ENCODE assay signal across 25 mouse cellular contexts in genomic region chr7:51962219-51962952, GRCm38 (mm10). TPM values are rescaled to one million over a fixed set of nuclear protein-coding genes. Genes with fewer than 3 reads are reported as not detected.
DNase-seq lines count a peak whose midpoint lies in the region; ATAC-seq lines count a peak whose summit lies in the region.
"Had no signal": no experiment of that assay in that cellular context is flagged by ENCODE, and none has a peak within 500 bp of the region (broad histone marks: within the 10 kb centered on the region; RNA-seq: fewer than 3 reads in every experiment).

No protein-coding gene starts in this region.

- H3K9ac ChIP-seq in hindbrain, embryonic 12.5 days: no peak overlapping the region
- H3K9ac ChIP-seq in forebrain, embryonic 15.5 days (replicated peaks): no peak overlapping the region
- no peak overlapping the region for H3K9ac ChIP-seq in midbrain, embryonic 13.5 days (replicated peaks)
- no peak overlapping the region for H3K9ac ChIP-seq in neural tube, embryonic 15.5 days (replicated peaks)
- H3K9ac ChIP-seq: embryonic facial prominence, embryonic 13.5 days; heart, embryonic 13.5 days had no signal

- H3K4me1 ChIP-seq in hindbrain, embryonic 12.5 days: peaks cover 15% of the 10 kb centered on the region
- H3K4me1 ChIP-seq in hindbrain, embryonic 10.5 days (replicated peaks): peaks cover 8% of the 10 kb centered on the region; the same call in 1 of the 2 replicates
- H3K4me1 ChIP-seq in forebrain, embryonic 15.5 days: peaks cover 10% of the 10 kb centered on the region
- H3K4me1 ChIP-seq in midbrain, embryonic 13.5 days (replicated peaks): peaks cover 32% of the 10 kb centered on the region
- H3K4me1 ChIP-seq in neural tube, embryonic 15.5 days: peaks cover 14% of the 10 kb centered on the region
- H3K4me1 ChIP-seq: heart, embryonic 13.5 days had no signal

- ATAC-seq in hindbrain, embryonic 12.5 days (ENCODE audit: low FRiP score): peak; percentile 57
- ATAC-seq in forebrain, embryonic 15.5 days (replicated peaks): peak; percentile 67
- peak; percentile 52 for ATAC-seq in midbrain, embryonic 13.5 days
- ATAC-seq in neural tube, embryonic 15.5 days (ENCODE audit: low FRiP score): peak; percentile 65

- H3K27me3 ChIP-seq in hindbrain, embryonic 12.5 days: no peaks in the 10 kb centered on the region
- no peaks in the 10 kb centered on the region for H3K27me3 ChIP-seq in hindbrain, embryonic 10.5 days (ENCODE audit: insufficient read depth, poor library complexity, severe bottlenecking)
- no peaks in the 10 kb centered on the region for H3K27me3 ChIP-seq in forebrain, embryonic 15.5 days
- H3K27me3 ChIP-seq in midbrain, embryonic 13.5 days: no peaks in the 10 kb centered on the region
- H3K27me3 ChIP-seq in neural tube, embryonic 15.5 days (replicated peaks): no peaks in the 10 kb centered on the region
- H3K27me3 ChIP-seq: CH12.LX; embryonic facial prominence, embryonic 13.5 days; heart, embryonic 13.5 days had no signal

- H3K27ac ChIP-seq in hindbrain, embryonic 12.5 days: peak overlapping the region; percentile 68; the same call in 1 of the 2 replicates
- H3K27ac ChIP-seq in hindbrain, embryonic 10.5 days: no peak overlapping the region
- no peak overlapping the region for H3K27ac ChIP-seq in forebrain, embryonic 15.5 days (replicated peaks)
- H3K27ac ChIP-seq in midbrain, embryonic 13.5 days: peak overlapping the region; percentile 79
- H3K27ac ChIP-seq in neural tube, embryonic 15.5 days (replicated peaks): 0 out of 2 replicates have a peak overlapping the region, but pooled peaks have one; percentile 15
- H3K27ac ChIP-seq: embryonic facial prominence, embryonic 13.5 days; heart, embryonic 13.5 days had no signal

- DNase-seq in hindbrain, embryonic 10.5 days (ENCODE audit: low spot score): no peak
- no peak for DNase-seq in retina, postnatal 1 day
- DNase-seq in thymus, postnatal 0 days (ENCODE audit: low spot score): no peak
- DNase-seq: adrenal gland, postnatal 36 days; cerebellum, adult 9-10 months; gastrocnemius, postnatal 14 days; heart, adult 18-20 months; kidney, adult 8-10 months; kidney, postnatal 14 days; left cerebral cortex, postnatal 4 days; liver; lung, postnatal 10 days; right cerebral cortex, adult 18-20 months; thymus, postnatal 36 days had no signal

- no peak overlapping the region for H3K4me3 ChIP-seq in hindbrain, embryonic 12.5 days
- no peak overlapping the region for H3K4me3 ChIP-seq in hindbrain, embryonic 10.5 days
- no peak overlapping the region for H3K4me3 ChIP-seq in forebrain, embryonic 15.5 days
- no peak overlapping the region for H3K4me3 ChIP-seq in midbrain, embryonic 13.5 days (replicated peaks)
- no peak overlapping the region for H3K4me3 ChIP-seq in neural tube, embryonic 15.5 days (replicated peaks)
- H3K4me3 ChIP-seq: embryonic facial prominence, embryonic 13.5 days; heart, embryonic 13.5 days had no signal

- no peak overlapping the region for H3K4me2 ChIP-seq in hindbrain, embryonic 12.5 days (replicated peaks)
- no peak overlapping the region for H3K4me2 ChIP-seq in forebrain, embryonic 15.5 days (replicated peaks)
- no peak overlapping the region for H3K4me2 ChIP-seq in midbrain, embryonic 13.5 days (replicated peaks)
- no peak overlapping the region for H3K4me2 ChIP-seq in neural tube, embryonic 15.5 days
- H3K4me2 ChIP-seq: embryonic facial prominence, embryonic 13.5 days; heart, embryonic 13.5 days had no signal

- H3K9me3 ChIP-seq in hindbrain, embryonic 12.5 days (replicated peaks): no peaks in the 10 kb centered on the region
- H3K9me3 ChIP-seq in hindbrain, embryonic 10.5 days: no peaks in the 10 kb centered on the region
- H3K9me3 ChIP-seq in forebrain, embryonic 15.5 days: no peaks in the 10 kb centered on the region
- no peaks in the 10 kb centered on the region for H3K9me3 ChIP-seq in midbrain, embryonic 13.5 days
- no peaks in the 10 kb centered on the region for H3K9me3 ChIP-seq in neural tube, embryonic 15.5 days (replicated peaks)
- H3K9me3 ChIP-seq: embryonic facial prominence, embryonic 13.5 days; heart, embryonic 13.5 days had no signal

- no peaks in the 10 kb centered on the region for H3K36me3 ChIP-seq in hindbrain, embryonic 12.5 days
- H3K36me3 ChIP-seq in hindbrain, embryonic 10.5 days: no peaks in the 10 kb centered on the region
- no peaks in the 10 kb centered on the region for H3K36me3 ChIP-seq in forebrain, embryonic 15.5 days
- no peaks in the 10 kb centered on the region for H3K36me3 ChIP-seq in midbrain, embryonic 13.5 days
- no peaks in the 10 kb centered on the region for H3K36me3 ChIP-seq in neural tube, embryonic 15.5 days
- H3K36me3 ChIP-seq: embryonic facial prominence, embryonic 13.5 days; heart, embryonic 13.5 days had no signal

- 60% methylated on average over 10 of the region's 10 CpGs for WGBS in hindbrain, embryonic 12.5 days
- 71% methylated on average over 10 of the region's 10 CpGs for WGBS in hindbrain, embryonic 10.5 days
- 33% methylated on average over 10 of the region's 10 CpGs for WGBS in forebrain, embryonic 15.5 days
- WGBS in midbrain, embryonic 13.5 days: 41% methylated on average over 10 of the region's 10 CpGs
- 30% methylated on average over 10 of the region's 10 CpGs for WGBS in neural tube, embryonic 15.5 days

RNA-seq across cellular contexts. Expression of gene Svip, which starts 43.4 kb away (rescaled TPM):
- polyA plus RNA-seq in hindbrain, embryonic 12.5 days (2016; fragmentation: Nextera tagmentation; extraction: Ambion mirVana): 17.2 and 17.9 TPM in 2 replicates
- polyA plus RNA-seq in hindbrain, embryonic 10.5 days (2016; fragmentation: Nextera tagmentation; extraction: Ambion mirVana): 12.0 and 12.3 TPM in 2 replicates
- 22.5 and 23.4 TPM in 2 replicates for polyA plus RNA-seq in forebrain, embryonic 15.5 days (2015; fragmentation: Nextera tagmentation; extraction: Ambion mirVana)
- polyA plus RNA-seq in midbrain, embryonic 13.5 days (2015; fragmentation: Nextera tagmentation; extraction: Ambion mirVana): 17.1 and 17.5 TPM in 2 replicates
- polyA plus RNA-seq in neural tube, embryonic 15.5 days (2015; fragmentation: Nextera tagmentation; extraction: Ambion mirVana): 18.7 and 23.9 TPM in 2 replicates
- 1.6 and 1.8 TPM in 2 replicates for polyA plus RNA-seq in thymus, postnatal 0 days (2015; fragmentation: Nextera tagmentation; extraction: Ambion mirVana)

RNA-seq across cellular contexts. Expression of gene 1700015G11Rik, which starts 53.1 kb away (rescaled TPM):
- not detected in 2 replicates for polyA plus RNA-seq in hindbrain, embryonic 12.5 days (2016; fragmentation: Nextera tagmentation; extraction: Ambion mirVana)
- not detected in 2 replicates for polyA plus RNA-seq in hindbrain, embryonic 10.5 days (2016; fragmentation: Nextera tagmentation; extraction: Ambion mirVana)
- not detected in 2 replicates for polyA plus RNA-seq in forebrain, embryonic 15.5 days (2015; fragmentation: Nextera tagmentation; extraction: Ambion mirVana)
- not detected in 2 replicates for polyA plus RNA-seq in midbrain, embryonic 13.5 days (2015; fragmentation: Nextera tagmentation; extraction: Ambion mirVana)
- polyA plus RNA-seq in neural tube, embryonic 15.5 days (2015; fragmentation: Nextera tagmentation; extraction: Ambion mirVana): not detected in 2 replicates
- polyA plus RNA-seq in thymus, postnatal 0 days (2015; fragmentation: Nextera tagmentation; extraction: Ambion mirVana): 0.57 TPM in 1 of 2 replicates, not detected in the other
- polyA plus RNA-seq: cortical plate, adult 2 months; embryonic facial prominence, embryonic 13.5 days; heart, embryonic 13.5 days; intestine, embryonic 14.5 days; liver, embryonic 16.5 days; small intestine, adult 2 months had no signal

Comparison
In these comparisons a context has a peak if more than half of its experiments do, and no peak if none do; other contexts are left out.
1. H3K27ac ChIP-seq: peak in hindbrain, embryonic 12.5 days (single experiment), midbrain, embryonic 13.5 days (single experiment) and neural tube, embryonic 15.5 days (single experiment); none in hindbrain, embryonic 10.5 days (single experiment) and forebrain, embryonic 15.5 days (single experiment).
2. Peak in every context shown above with its lines, with median percentiles within 50 percentile points of each other: ATAC-seq.